Comparison of ENCODE assay signal across 8 mouse cellular contexts in genomic region chr1:38897431-38898248, GRCm38 (mm10). TPM values are rescaled to one million over a fixed set of nuclear protein-coding genes. Genes with fewer than 3 reads are reported as not detected.
DNase-seq lines count a peak whose midpoint lies in the region; ATAC-seq and TF ChIP-seq lines count a peak whose summit lies in the region.

Chst10 (minus strand) TSS chr1:38898161.

- H3K27ac ChIP-seq in heart, embryonic 12.5 days (ENCODE audit: poor library complexity, severe bottlenecking) = no peak within 1 kb of the TSS
- H3K27ac ChIP-seq in kidney, embryonic 16.5 days (ENCODE audit: low read length) = no peak within 1 kb of the TSS

- peak within 1 kb of the TSS; percentile 80 for H3K4me2 ChIP-seq in heart, embryonic 12.5 days
- H3K4me2 ChIP-seq in kidney, embryonic 16.5 days (replicated peaks; ENCODE audit: low read depth, low read length) = peak within 1 kb of the TSS; percentile 84
- peak within 1 kb of the TSS; percentile 2 for H3K4me2 ChIP-seq in myocyte (ENCODE audit: low read depth)

- WGBS in heart, embryonic 12.5 days = under 1% methylated on average over 67 of the region's 67 CpGs
- WGBS in kidney, embryonic 16.5 days = under 1% methylated on average over 67 of the region's 67 CpGs

- H3ac ChIP-seq in myocyte (ENCODE audit: control insufficient read depth, insufficient read length) = no peak within 1 kb of the TSS

- H3K79me2 ChIP-seq in myocyte (ENCODE audit: control insufficient read depth, insufficient read depth) = no peaks in the 10 kb centered on the region

- H3K9ac ChIP-seq in heart, embryonic 12.5 days = peak within 1 kb of the TSS; percentile 69
- H3K9ac ChIP-seq in kidney, embryonic 16.5 days (replicated peaks; ENCODE audit: low read length) = peak within 1 kb of the TSS; percentile 72

- peak within 1 kb of the TSS; percentile 41 for H3K4me3 ChIP-seq in erythroblast, embryonic 14.5 days (replicated peaks)
- H3K4me3 ChIP-seq in heart, embryonic 12.5 days = peak within 1 kb of the TSS; percentile 81
- peak within 1 kb of the TSS; percentile 69 for H3K4me3 ChIP-seq in kidney, embryonic 16.5 days (ENCODE audit: low read length)
- no peak within 1 kb of the TSS for H3K4me3 ChIP-seq in myocyte

- H3K4me1 ChIP-seq in erythroblast, embryonic 14.5 days (ENCODE audit: control insufficient read depth) = no peaks in the 10 kb centered on the region
- no peaks in the 10 kb centered on the region; the same call in 1 of the 2 replicates for H3K4me1 ChIP-seq in heart, embryonic 12.5 days (replicated peaks)
- no peaks in the 10 kb centered on the region for H3K4me1 ChIP-seq in kidney, embryonic 16.5 days (ENCODE audit: insufficient read depth, low read length)

- no peaks in the 10 kb centered on the region for H3K36me3 ChIP-seq in erythroblast, embryonic 14.5 days (ENCODE audit: control insufficient read depth)
- H3K36me3 ChIP-seq in heart, embryonic 12.5 days = no peaks in the 10 kb centered on the region
- H3K36me3 ChIP-seq in kidney, embryonic 16.5 days (ENCODE audit: insufficient read depth, low read length) = no peaks in the 10 kb centered on the region
- H3K36me3 ChIP-seq in myocyte (ENCODE audit: control insufficient read depth, insufficient read depth) = no peaks in the 10 kb centered on the region

- no peak for TF ChIP-seq POLR2A in myocyte (IDR thresholded peaks at IDR 0.05; ENCODE audit: insufficient read length, low read depth)

- peak; percentile 88 for ATAC-seq in heart, embryonic 12.5 days (ENCODE audit: insufficient number of reproducible peaks, low FRiP score)
- ATAC-seq in kidney, embryonic 16.5 days (ENCODE audit: low FRiP score, low TSS enrichment) = peak; percentile 92

- H3K9me3 ChIP-seq in erythroblast, embryonic 14.5 days (ENCODE audit: control insufficient read depth, low read length) = no peaks in the 10 kb centered on the region
- no peaks in the 10 kb centered on the region for H3K9me3 ChIP-seq in heart, embryonic 12.5 days (replicated peaks)
- H3K9me3 ChIP-seq in kidney, embryonic 16.5 days (ENCODE audit: low read length) = no peaks in the 10 kb centered on the region

- DNase-seq in urinary bladder, adult 18-20 months (ENCODE audit: low spot score in 2 of 2) = peak; percentile 53 to 59
- no peak for DNase-seq in urinary bladder, postnatal 10 days (ENCODE audit: low spot score)
- peak; percentile 54 for DNase-seq in liver
- DNase-seq in spleen, postnatal 4 days (ENCODE audit: low spot score in 2 of 2) = peak; percentile 56 to 80

- H3K27me3 ChIP-seq in erythroblast, embryonic 14.5 days (ENCODE audit: control insufficient read depth) = peaks cover 18% of the 10 kb centered on the region
- peaks cover 26% of the 10 kb centered on the region for H3K27me3 ChIP-seq in heart, embryonic 12.5 days (replicated peaks)
- no peaks in the 10 kb centered on the region for H3K27me3 ChIP-seq in kidney, embryonic 16.5 days (ENCODE audit: insufficient read depth, low read length)
- H3K27me3 ChIP-seq in myocyte (ENCODE audit: control insufficient read depth, insufficient read depth, insufficient read length) = peaks cover 27% of the 10 kb centered on the region

TF ChIP-seq in myocyte, 11 proteins besides CTCF, POLR2A, EP300 and RAD21:
- TF ChIP-seq SRF (IDR thresholded peaks at IDR 0.05; ENCODE audit: control insufficient read depth, insufficient read length, low read depth) (no peak), MYOD1 (IDR thresholded peaks at IDR 0.05; ENCODE audit: control insufficient read depth in 1 of 3, insufficient read length in 2 of 3, low read depth in 2 of 3) (no peak), TCF3 (IDR thresholded peaks at IDR 0.05; ENCODE audit: insufficient read length, low read depth) (no peak), POLR2AphosphoS2 (IDR thresholded peaks at IDR 0.05; ENCODE audit: insufficient read length, low read depth) (no peak), E2F4 (IDR thresholded peaks at IDR 0.05; ENCODE audit: insufficient read depth) (no peak), USF1 (IDR thresholded peaks at IDR 0.05; ENCODE audit: low read depth) (no peak), MYOG (IDR thresholded peaks at IDR 0.05; ENCODE audit: control insufficient read depth in 1 of 3, insufficient read depth in 1 of 3, insufficient read length in 2 of 3, low read depth in 2 of 3) (no peak), CEBPB (IDR thresholded peaks at IDR 0.05; ENCODE audit: insufficient read depth, poor library complexity, severe bottlenecking) (no peak), REST (IDR thresholded peaks at IDR 0.05; ENCODE audit: insufficient read depth, insufficient read length) (no peak), TCF12 (IDR thresholded peaks at IDR 0.05; ENCODE audit: insufficient read depth, poor library complexity, severe bottlenecking) (no peak), MAX (IDR thresholded peaks at IDR 0.05; ENCODE audit: low read depth) (no peak)

RNA-seq across cellular contexts. Expression of gene Chst10, which starts in this region (rescaled TPM):
- polyA plus RNA-seq in erythroblast, embryonic 14.5 days (2012) = 0.02 TPM in 2 replicates
- 2.9 and 3.6 TPM in 2 replicates for polyA plus RNA-seq in heart, embryonic 12.5 days (2016; fragmentation: Nextera tagmentation; extraction: Ambion mirVana)
- polyA plus RNA-seq in kidney, embryonic 16.5 days (2015; fragmentation: Nextera tagmentation; extraction: Ambion mirVana) = 3.8 and 4.9 TPM in 2 replicates
- polyA plus RNA-seq in myocyte (2012; fragmentation: generic; extraction: Trizol) = not detected

Comparison
In these comparisons a context has a peak if more than half of its experiments do, and no peak if none do; other contexts are left out.
1. H3K4me2 ChIP-seq: peak in every context shown above with its lines; median percentile 84 in kidney, embryonic 16.5 days; 80 in heart, embryonic 12.5 days; 2 in myocyte.